Mouse (Mus musculus): ENCODE measurements at regions not wholly inside any gene's neighbourhood (a gene's known extent, or its start where the extent isn't known, plus 50 kb on each side); places are given as distances from the start of the nearest gene placed in this dataset.

DNA sequence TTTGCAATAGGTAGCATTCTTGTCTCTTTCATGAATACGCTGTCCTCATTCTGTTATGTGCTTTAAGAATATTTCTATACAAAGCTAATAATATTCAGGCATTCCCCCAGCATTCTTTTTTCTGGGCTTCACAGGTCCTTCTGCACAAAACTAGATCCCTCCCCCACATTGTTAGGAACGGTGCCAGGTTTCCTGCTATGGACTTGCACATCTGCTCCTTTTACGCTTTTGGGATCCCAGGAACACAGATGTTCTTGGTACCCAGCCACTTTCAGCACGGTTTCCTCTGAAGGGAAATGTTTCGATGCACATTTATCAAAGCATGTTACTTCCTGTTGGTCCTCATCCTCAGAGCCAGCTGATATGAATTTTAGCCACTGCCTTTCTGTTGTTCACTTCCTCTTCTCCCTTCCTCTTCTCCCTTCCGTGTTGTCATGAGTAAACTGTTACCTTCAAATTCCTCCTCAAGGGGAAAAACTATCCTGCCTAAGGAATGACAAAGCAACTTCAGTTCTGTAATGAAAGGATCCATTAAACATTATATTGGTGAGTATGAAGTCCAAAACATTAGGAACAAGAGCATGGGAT, 209.9 kb upstream of the Gbe1 start:
- 44% methylated on average over 6 of the region's 6 CpGs for WGBS
- no peak for ATAC-seq (ENCODE audit: insufficient number of reproducible peaks, insufficient read depth, low FRiP score, low TSS enrichment)

DNA sequence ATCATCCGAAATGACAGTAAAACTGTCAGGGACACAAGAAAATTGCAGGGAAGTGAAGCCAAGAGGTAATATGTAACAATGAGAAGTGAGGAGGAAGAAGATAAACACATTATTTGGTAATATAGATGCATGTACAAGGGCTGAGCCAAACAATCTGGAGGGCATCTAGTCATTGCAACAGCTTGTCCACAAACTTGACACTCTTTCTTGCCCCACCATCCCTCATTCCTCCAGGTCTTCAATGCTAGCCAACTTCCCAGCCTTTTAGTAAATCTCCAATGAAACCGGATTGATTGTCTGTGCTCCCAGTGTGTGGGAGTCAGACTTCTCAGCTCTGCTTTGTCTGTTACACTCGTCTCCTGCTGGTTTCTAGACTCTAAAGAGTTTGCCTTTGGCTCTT, 172.3 kb upstream of the Gbe1 start:
- ATAC-seq (ENCODE audit: insufficient number of reproducible peaks, insufficient read depth, low FRiP score, low TSS enrichment) = no peak
- Histone ChIP-seq H3K36me3 (no peaks in the 10 kb centered on the region), H3K9me3 (no peaks in the 10 kb centered on the region), H3K4me2 (replicated peaks) (no peak overlapping the region), H3K27ac (no peak overlapping the region), H3K4me3 (no peak overlapping the region), H3K9ac (no peak overlapping the region), H3K4me1 (no peaks in the 10 kb centered on the region), H3K27me3 (no peaks in the 10 kb centered on the region)
- 55% methylated on average over 3 of the region's 3 CpGs for WGBS

More for the DNA sequence above, 209.9 kb upstream of the Gbe1 start:
- Histone ChIP-seq H3K4me2 (replicated peaks) (no peak overlapping the region), H3K9me3 (no peaks in the 10 kb centered on the region), H3K4me1 (peaks cover 4% of the 10 kb centered on the region; the same call in 1 of the 2 replicates), H3K9ac (no peak overlapping the region), H3K27ac (no peak overlapping the region), H3K4me3 (no peak overlapping the region), H3K27me3 (no peaks in the 10 kb centered on the region), H3K36me3 (no peaks in the 10 kb centered on the region)

DNA sequence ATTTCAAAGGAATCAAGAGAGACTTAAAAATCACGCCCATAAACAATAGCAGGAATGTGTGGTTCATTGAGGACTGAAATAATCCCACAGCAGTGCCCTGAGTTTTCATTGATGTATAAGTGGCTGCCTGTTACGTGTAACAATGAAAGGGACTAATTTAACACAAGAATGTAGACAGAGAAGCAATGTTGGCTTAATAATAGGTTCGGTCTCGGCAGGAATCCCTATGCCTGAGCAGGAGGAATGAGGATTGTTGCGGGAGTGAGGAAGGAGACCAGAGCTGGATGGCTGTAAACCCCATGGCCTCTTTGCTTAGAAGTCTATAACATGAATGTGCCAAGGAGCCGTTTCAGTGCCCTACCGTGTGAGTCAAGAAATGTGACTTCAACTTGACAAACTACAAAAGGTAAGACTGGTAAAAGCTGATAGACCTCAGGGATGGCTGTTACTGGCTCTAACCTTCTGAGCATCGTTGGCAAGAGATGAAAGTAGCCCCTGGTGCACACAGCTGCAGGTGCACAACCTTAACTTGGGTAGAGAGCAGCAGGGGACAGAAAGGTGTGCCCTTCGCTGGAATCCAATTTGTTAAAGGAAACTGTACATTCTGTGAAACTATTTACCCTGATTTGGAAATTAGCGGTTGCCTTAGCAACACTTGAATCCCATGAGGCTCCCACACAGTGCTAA, 165.9 kb upstream of the Gbe1 start:
- Histone ChIP-seq H3K4me3 (no peak overlapping the region), H3K27me3 (no peaks in the 10 kb centered on the region), H3K27ac (no peak overlapping the region), H3K4me1 (no peaks in the 10 kb centered on the region), H3K4me2 (replicated peaks) (no peak overlapping the region), H3K36me3 (no peaks in the 10 kb centered on the region), H3K9ac (no peak overlapping the region), H3K9me3 (no peaks in the 10 kb centered on the region)
- WGBS = 54% methylated on average over 10 of the region's 10 CpGs
- ATAC-seq (ENCODE audit: insufficient number of reproducible peaks, insufficient read depth, low FRiP score, low TSS enrichment) = no peak

DNA sequence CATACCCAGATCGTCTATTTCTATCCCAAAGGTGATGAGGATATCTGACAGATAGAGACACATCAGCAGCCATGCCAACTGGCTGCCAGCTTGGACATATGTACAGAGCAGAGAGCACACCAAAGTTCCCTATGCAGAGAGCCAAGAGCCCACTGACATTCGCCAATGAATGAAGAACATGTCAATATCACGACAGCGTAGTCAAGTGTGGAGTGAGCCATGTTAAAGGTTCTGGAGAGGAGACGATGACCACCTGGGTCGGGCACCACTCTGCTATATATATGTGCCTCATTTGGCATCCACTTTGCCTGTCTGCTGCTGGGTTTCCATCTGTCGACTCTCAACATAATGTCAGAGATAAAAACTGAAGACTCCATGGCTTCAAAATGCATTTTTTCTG, 159.2 kb upstream of the Gbe1 start:
- Histone ChIP-seq H3K4me1 (no peaks in the 10 kb centered on the region), H3K27ac (no peak overlapping the region), H3K36me3 (no peaks in the 10 kb centered on the region), H3K9me3 (no peaks in the 10 kb centered on the region), H3K9ac (no peak overlapping the region), H3K4me2 (replicated peaks) (no peak overlapping the region), H3K4me3 (no peak overlapping the region), H3K27me3 (no peaks in the 10 kb centered on the region)
- 85% methylated on average over 7 of the region's 7 CpGs for WGBS
- ATAC-seq (ENCODE audit: insufficient number of reproducible peaks, insufficient read depth, low FRiP score, low TSS enrichment) = no peak

DNA sequence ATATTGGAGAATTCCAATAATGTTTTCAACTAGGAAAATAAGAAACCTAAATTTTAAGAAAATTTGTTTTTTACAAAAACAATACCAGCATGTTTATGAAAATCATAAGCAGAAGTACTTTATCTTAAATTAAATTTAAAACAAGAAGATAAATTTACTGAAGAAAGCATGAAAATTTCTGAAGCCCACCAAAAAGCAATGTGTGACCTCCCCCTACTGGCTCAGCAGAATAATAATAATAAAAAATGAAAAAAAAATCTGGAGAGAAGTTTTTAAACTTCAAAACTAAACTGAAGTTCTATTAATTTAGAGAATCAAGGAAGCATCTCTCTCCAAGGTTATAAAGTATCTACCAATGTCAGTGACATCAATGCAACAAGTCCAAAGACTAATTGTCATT, 153.2 kb upstream of the Gbe1 start:
- Histone ChIP-seq H3K27ac (no peak overlapping the region), H3K4me2 (replicated peaks) (no peak overlapping the region), H3K4me1 (no peaks in the 10 kb centered on the region), H3K27me3 (no peaks in the 10 kb centered on the region), H3K9me3 (no peaks in the 10 kb centered on the region), H3K9ac (no peak overlapping the region), H3K4me3 (no peak overlapping the region), H3K36me3 (no peaks in the 10 kb centered on the region)
- no peak for ATAC-seq (ENCODE audit: insufficient number of reproducible peaks, insufficient read depth, low FRiP score, low TSS enrichment)

DNA sequence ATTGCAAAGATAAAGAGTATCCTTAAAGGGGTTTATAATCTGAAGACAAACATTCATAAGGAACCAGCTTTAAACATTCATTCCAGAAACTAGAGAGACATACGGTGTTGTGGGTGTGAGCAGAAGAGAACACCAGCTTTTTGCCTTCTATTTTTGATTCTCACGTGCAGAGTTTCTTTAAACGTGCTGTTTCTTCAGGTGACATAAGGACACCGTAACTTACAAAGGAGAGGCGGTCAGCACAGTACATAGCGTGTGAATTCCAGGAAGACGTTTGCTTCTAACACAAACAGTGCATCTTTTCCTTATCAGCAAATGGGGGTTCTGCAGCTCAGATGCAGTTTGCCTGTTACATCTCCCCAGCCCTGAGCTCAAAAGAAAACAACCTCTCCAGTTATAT, 138.6 kb upstream of the Gbe1 start:
- H3K4me1 ChIP-seq = no peaks in the 10 kb centered on the region
- H3K4me2 ChIP-seq (replicated peaks) = no peak overlapping the region
- ATAC-seq (ENCODE audit: insufficient number of reproducible peaks, insufficient read depth, low FRiP score, low TSS enrichment) = no peak
- WGBS = 80% methylated on average over 7 of the region's 7 CpGs
- no peaks in the 10 kb centered on the region for H3K27me3 ChIP-seq
- no peak overlapping the region for H3K4me3 ChIP-seq
- no peak overlapping the region for H3K9ac ChIP-seq
- H3K27ac ChIP-seq = no peak overlapping the region
- no peaks in the 10 kb centered on the region for H3K9me3 ChIP-seq
- no peaks in the 10 kb centered on the region for H3K36me3 ChIP-seq

DNA sequence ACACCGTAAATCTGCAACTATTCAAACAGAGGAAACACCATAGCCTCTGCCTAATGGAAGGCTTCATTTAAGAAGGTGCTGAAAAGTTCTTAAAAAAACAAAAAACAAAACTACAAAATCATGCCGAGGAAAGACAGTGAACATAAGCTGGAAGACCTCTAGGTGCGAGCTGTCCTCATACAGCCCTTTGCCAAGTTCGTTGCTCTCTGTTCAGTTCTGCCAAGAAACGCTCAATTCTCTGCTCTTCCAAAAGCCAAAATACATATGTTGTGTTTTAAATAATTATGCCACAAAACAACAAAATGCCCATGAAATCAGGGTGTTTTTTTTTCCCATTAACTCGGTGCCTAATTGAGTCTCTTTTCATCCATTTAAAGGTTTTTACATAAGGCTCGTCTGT, 134.8 kb upstream of the Gbe1 start:
- no peak overlapping the region for H3K4me2 ChIP-seq (replicated peaks)
- ATAC-seq (ENCODE audit: insufficient number of reproducible peaks, insufficient read depth, low FRiP score, low TSS enrichment) = no peak
- H3K9ac ChIP-seq = no peak overlapping the region
- no peak overlapping the region for H3K27ac ChIP-seq
- H3K4me3 ChIP-seq = no peak overlapping the region
- no peaks in the 10 kb centered on the region for H3K4me1 ChIP-seq
- no peaks in the 10 kb centered on the region for H3K36me3 ChIP-seq
- H3K27me3 ChIP-seq = no peaks in the 10 kb centered on the region
- no peaks in the 10 kb centered on the region for H3K9me3 ChIP-seq
- 63% methylated on average over 7 of the region's 7 CpGs for WGBS

DNA sequence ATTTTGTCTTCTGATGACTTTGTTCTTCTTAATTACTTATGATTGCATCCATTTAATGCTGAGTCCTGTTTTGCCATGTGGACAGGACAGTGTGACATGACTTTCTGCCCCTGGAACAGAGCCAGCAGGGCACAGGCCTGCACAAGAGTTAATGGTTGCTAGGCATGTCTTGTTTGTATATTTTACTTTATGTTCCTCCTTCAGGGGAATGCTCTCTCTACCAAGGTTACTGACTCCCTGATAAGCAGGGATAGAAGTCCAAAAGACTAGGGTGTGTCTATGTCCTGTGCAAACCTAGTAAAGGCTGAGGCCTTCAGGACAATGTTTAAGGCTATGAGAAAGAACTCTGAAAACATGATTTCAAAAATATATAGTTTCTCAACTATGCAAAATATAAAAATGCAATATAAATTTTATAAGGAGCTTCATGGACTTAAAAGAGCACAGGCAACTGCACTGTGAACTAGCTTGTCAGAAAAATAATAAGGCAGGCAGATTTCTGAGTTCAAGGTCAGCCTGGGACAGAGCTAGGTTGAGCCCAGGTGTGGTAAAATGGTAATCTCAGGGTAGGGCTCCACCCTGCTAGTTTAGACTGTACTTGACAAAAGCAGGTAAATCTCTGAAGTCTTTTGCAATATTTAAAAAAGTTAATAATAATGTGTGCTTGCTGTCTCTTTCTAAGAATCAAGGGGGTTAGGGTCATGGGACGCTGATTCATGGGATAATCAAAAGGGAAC, 99.7 kb upstream of the Gbe1 start:
- ATAC-seq (ENCODE audit: insufficient number of reproducible peaks, insufficient read depth, low FRiP score, low TSS enrichment) = no peak
- H3K4me3 ChIP-seq = no peak overlapping the region
- WGBS = 81% methylated on average over 1 of the region's 1 CpGs
- H3K4me2 ChIP-seq (replicated peaks) = no peak overlapping the region
- H3K9ac ChIP-seq = no peak overlapping the region
- H3K4me1 ChIP-seq = no peaks in the 10 kb centered on the region
- no peaks in the 10 kb centered on the region for H3K36me3 ChIP-seq
- H3K27me3 ChIP-seq = no peaks in the 10 kb centered on the region
- H3K27ac ChIP-seq = no peak overlapping the region
- no peaks in the 10 kb centered on the region for H3K9me3 ChIP-seq

DNA sequence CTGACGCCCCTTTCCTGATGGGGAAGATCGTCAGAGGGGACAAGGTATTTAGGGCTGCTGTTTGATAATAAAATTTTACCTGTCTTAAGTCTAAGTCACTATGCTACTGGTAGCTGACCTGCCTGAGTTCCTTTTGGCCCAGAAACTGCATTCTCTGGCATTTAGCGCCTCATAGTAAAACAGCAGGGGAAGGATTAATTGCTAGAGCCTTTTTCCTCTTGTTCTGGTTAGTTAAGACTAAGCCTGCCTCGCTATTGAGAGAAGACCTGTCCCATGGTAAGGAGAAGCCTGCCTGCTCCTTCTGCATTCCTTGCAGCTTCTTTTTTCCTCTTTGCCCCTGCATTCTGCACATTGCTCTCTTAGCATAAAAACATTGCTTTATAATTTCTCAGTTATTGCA, 98.9 kb upstream of the Gbe1 start:
- no peak overlapping the region for H3K4me3 ChIP-seq
- H3K4me1 ChIP-seq = no peaks in the 10 kb centered on the region
- H3K4me2 ChIP-seq (replicated peaks) = no peak overlapping the region
- H3K36me3 ChIP-seq = no peaks in the 10 kb centered on the region
- H3K27ac ChIP-seq = no peak overlapping the region
- H3K9me3 ChIP-seq = no peaks in the 10 kb centered on the region
- H3K9ac ChIP-seq = no peak overlapping the region
- WGBS = 27% methylated on average over 4 of the region's 4 CpGs
- no peaks in the 10 kb centered on the region for H3K27me3 ChIP-seq
- no peak for ATAC-seq (ENCODE audit: insufficient number of reproducible peaks, insufficient read depth, low FRiP score, low TSS enrichment)

DNA sequence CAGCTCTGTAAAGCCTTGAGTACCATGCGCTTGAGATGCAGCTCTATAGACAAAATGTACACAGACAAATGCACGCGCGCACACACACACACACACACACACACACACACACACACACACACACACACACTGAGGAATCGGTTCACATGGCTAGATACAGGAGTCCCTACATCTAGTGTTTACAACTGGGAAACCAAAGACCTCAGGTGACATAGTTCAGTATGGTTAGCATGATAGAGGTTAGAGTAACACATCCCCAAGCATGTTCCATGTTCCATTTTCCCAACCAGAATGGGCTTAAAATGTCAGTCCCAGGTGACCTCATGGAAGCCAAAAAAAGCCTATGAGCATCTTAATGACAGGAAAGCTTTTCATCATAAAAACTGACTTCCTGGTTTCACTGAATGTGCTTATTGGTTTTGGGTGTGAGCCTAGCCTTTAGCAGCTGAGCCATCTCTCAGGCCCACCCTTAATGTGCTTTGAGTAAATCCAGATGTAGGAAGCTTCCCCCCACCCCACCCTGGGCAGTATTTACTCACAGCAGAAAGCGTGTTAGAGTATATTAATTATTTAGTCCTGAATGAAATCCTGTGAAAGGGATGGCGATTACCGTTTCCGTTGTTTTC, 86.0 kb upstream of the Gbe1 start:
- no peaks in the 10 kb centered on the region for H3K9me3 ChIP-seq
- ATAC-seq (ENCODE audit: insufficient number of reproducible peaks, insufficient read depth, low FRiP score, low TSS enrichment) = 0 out of 2 replicates have a peak, but pooled peaks have one; percentile 67
- no peaks in the 10 kb centered on the region for H3K36me3 ChIP-seq
- H3K4me3 ChIP-seq = no peak overlapping the region
- no peak overlapping the region for H3K27ac ChIP-seq
- no peak overlapping the region for H3K9ac ChIP-seq
- no peaks in the 10 kb centered on the region for H3K27me3 ChIP-seq
- 68% methylated on average over 9 of the region's 9 CpGs for WGBS
- peak overlapping the region; percentile 26 for H3K4me2 ChIP-seq (replicated peaks)
- peaks cover 12% of the 10 kb centered on the region for H3K4me1 ChIP-seq

DNA sequence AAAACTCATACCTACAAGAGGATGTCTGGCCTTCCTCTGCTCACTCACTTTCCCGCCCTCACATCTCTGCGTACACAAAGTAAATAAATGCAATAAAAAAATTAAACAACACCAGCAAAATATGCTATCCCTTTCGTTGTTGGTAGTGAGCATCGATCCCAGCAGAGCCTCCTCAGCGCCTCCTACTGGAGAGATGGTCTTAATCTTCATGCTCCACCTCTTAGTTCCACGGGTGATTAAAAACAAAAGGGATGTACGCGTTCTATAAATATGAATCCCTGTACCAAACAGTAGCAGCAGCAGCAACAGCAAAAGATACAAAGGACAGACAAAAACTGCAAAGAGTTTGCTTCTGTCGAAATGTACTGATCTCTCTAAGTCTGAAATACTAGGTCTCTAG, 81.0 kb upstream of the Gbe1 start:
- no peak for ATAC-seq (ENCODE audit: insufficient number of reproducible peaks, insufficient read depth, low FRiP score, low TSS enrichment)
- WGBS = 90% methylated on average over 9 of the region's 9 CpGs

DNA sequence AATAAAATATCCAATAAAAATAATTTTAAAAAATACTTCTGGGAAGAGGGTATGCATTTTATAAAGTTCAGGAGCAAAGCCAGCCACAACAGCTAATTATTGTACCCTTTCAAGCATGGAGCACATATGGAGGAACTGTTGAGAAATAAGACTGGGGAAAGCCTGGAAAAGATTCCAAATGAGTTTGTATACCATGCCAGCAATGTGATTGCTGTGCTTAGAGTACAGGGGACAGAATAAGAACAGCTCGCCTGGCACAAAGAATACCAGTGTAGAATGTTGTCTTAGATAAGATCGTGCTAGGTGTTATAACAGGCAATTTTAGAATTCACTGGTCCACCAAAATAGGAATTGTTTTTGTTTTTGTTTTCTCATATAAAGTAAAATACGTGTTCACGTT, 78.6 kb upstream of the Gbe1 start:
- no peak for ATAC-seq (ENCODE audit: insufficient number of reproducible peaks, insufficient read depth, low FRiP score, low TSS enrichment)
- Histone ChIP-seq H3K4me2 (replicated peaks) (no peak overlapping the region), H3K36me3 (no peaks in the 10 kb centered on the region), H3K4me3 (no peak overlapping the region), H3K27ac (no peak overlapping the region), H3K27me3 (no peaks in the 10 kb centered on the region), H3K4me1 (peaks cover 8% of the 10 kb centered on the region; the same call in 1 of the 2 replicates), H3K9me3 (no peaks in the 10 kb centered on the region), H3K9ac (no peak overlapping the region)
- 96% methylated on average over 4 of the region's 4 CpGs for WGBS

More for the DNA sequence above, 81.0 kb upstream of the Gbe1 start:
- no peak overlapping the region for H3K27ac ChIP-seq
- H3K4me3 ChIP-seq = no peak overlapping the region
- no peaks in the 10 kb centered on the region for H3K9me3 ChIP-seq
- no peak overlapping the region for H3K4me2 ChIP-seq (replicated peaks)
- H3K9ac ChIP-seq = no peak overlapping the region
- H3K36me3 ChIP-seq = no peaks in the 10 kb centered on the region
- H3K4me1 ChIP-seq = peaks cover 11% of the 10 kb centered on the region
- no peaks in the 10 kb centered on the region for H3K27me3 ChIP-seq
